Mouse (Mus musculus) G1E (cell line): ENCODE measurements around the gene Fbxl18.

Source experiments
- CTCF ChIP-seq: IDR thresholded peaks from 2 replicates; pipeline ENCODE4 v1.5.1; 2012; ENCODE audit warnings: low read depth, low read length, inconsistent platforms, mixed read lengths
- GATA2 ChIP-seq: IDR thresholded peaks from 2 replicates; pipeline ENCODE4 v1.6.1; 2012; ENCODE audit warnings: low read depth, low read length, inconsistent platforms, borderline replicate concordance

- TF ChIP-seq CTCF (no peak), GATA2 (no peak)
Measured at GRCm38 (mm10) chr5:142891396-142891795, 3.8 kb downstream of the Fbxl18 start.
